Mouse (Mus musculus): ENCODE data around the gene Suds3.

Gene Suds3

GRCm38 (mm10) chr5:117042661-117043060 is 73.3 kb downstream of the Suds3 start:
- no peak for DNase-seq (ENCODE audit: low spot score)
